Mouse (Mus musculus) intestine, embryonic 16.5 days (tissue): ENCODE data around the gene Mapk14. TPM values are rescaled to one million over a fixed set of nuclear protein-coding genes. Genes with fewer than 3 reads are reported as not detected.

Source experiments
- ATAC-seq: fragments of 200-750 bp; cut with Nextera tagmentation; 2 replicates; pipeline ENCODE4 v1.8.0; 2017; ENCODE audit warnings: moderate TSS enrichment, moderate library complexity
- H3K27ac ChIP-seq: fragments of 300-500 bp; sonication (generic); 2 replicates; pipeline ENCODE4 v1.5.1; 2014; ENCODE audit warnings: mild to moderate bottlenecking, low read length
- H3K27me3 ChIP-seq: fragments of 300-500 bp; sonication (generic); replicated peaks from 2 replicates; pipeline ENCODE4 v1.6.1; 2014; ENCODE audit warnings: low read length, control low read depth, mixed read lengths; ENCODE audit not compliant: control insufficient read depth, insufficient read depth
- H3K36me3 ChIP-seq: fragments of 300-500 bp; sonication (generic); 2 replicates; pipeline ENCODE4 v1.6.1; 2014; ENCODE audit warnings: low read length, control low read depth; ENCODE audit not compliant: control insufficient read depth, insufficient read depth
- H3K4me1 ChIP-seq: fragments of 300-500 bp; sonication (generic); 2 replicates; pipeline ENCODE4 v1.6.1; 2014; ENCODE audit warnings: low read length, control low read depth, mixed read lengths; ENCODE audit not compliant: control insufficient read depth, insufficient read depth
- H3K4me2 ChIP-seq: fragments of 300-500 bp; sonication (generic); 2 replicates; pipeline ENCODE4 v1.6.1; 2014; ENCODE audit warnings: low read depth, low read length, control low read depth
- H3K4me3 ChIP-seq: fragments of 300-500 bp; sonication (generic); 2 replicates; pipeline ENCODE4 v1.5.1; 2014; ENCODE audit warnings: mild to moderate bottlenecking, low read length
- H3K9ac ChIP-seq: fragments of 300-500 bp; sonication (generic); 2 replicates; pipeline ENCODE4 v1.6.1; 2014; ENCODE audit warnings: low read depth, low read length
- H3K9me3 ChIP-seq: fragments of 300-500 bp; sonication (generic); 2 replicates; pipeline ENCODE4 v1.6.1; 2016; ENCODE audit warnings: low read length, control low read depth; ENCODE audit not compliant: control insufficient read depth
- WGBS: fragments of 180-500 bp; shearing (Covaris S2); extraction: QIAGEN DNeasy Blood & Tissue Kit; methylation state at CpG from one replicate; pipeline ENCODE4 v1.1.7; 2014; 5-methylcytosine and 5-hydroxymethylcytosine counted together
- polyA plus RNA-seq: library from polyadenylated mRNA; unstranded; fragments of >200 nt; fragmentation: Nextera tagmentation; extraction: Ambion mirVana; gene quantifications from 2 replicates; pipeline ENCODE4 v1.2.1, GENCODE M21; 2015

The Mapk14 gene
- polyA plus RNA-seq, 1 experiment from 2014 or later: 34.5 TPM

DNA sequence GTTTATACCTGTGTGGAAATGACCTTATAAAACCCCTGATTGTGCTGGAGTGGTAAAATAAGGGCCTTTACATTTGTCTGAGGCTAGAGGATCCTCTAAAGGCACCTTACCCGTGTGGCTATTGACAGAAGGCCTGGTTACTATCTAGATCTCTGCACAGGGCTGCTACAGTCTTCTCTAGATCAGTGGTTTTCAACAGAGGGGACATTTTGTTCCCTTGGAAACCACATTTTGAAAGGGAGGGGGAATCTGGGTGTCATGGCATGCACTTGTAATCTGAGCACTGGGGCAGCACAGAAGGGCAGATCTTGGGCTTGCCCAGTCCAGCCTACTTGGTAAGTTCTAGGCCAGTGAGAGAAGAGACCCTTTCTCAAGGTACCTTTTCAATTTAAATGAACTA is 15.6 kb downstream of the Mapk14 start:
- Histone ChIP-seq H3K4me3 (no peak overlapping the region), H3K9ac (no peak overlapping the region), H3K36me3 (no peaks in the 10 kb centered on the region), H3K4me1 (peaks cover 44% of the 10 kb centered on the region), H3K27ac (no peak overlapping the region), H3K4me2 (no peak overlapping the region), H3K27me3 (no peaks in the 10 kb centered on the region), H3K9me3 (no peaks in the 10 kb centered on the region)
- ATAC-seq: no peak
- WGBS: 26% methylated on average over 1 of the region's 1 CpGs

DNA sequence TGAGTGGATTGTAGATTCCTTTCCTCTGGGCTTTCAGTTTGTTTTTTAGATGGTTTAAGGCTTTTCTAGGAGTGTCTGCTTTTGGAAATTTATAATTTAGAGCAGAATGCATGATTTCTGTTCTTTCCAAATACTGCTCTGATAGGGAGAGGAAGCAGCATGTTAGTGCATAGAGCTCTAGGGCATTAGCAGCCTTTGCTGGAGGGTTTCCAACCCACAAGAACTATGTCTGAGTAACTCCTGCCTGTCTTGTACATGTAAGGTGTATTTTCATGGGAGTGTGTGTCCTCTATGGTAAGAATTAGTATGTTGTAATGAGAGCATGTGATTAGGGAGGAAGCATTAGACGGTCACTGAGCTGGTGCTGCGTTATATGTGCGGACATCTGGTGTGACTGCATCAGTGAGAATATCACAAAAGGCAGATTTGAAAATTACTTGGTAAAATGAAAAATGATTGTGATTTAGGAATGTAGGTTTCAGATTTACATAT is 16.1 kb downstream of the Mapk14 start:
- WGBS: 82% methylated on average over 3 of the region's 3 CpGs
- Histone ChIP-seq H3K27ac (no peak overlapping the region), H3K36me3 (no peaks in the 10 kb centered on the region), H3K9ac (no peak overlapping the region), H3K4me2 (no peak overlapping the region), H3K9me3 (no peaks in the 10 kb centered on the region), H3K4me3 (no peak overlapping the region), H3K4me1 (peaks cover 45% of the 10 kb centered on the region), H3K27me3 (no peaks in the 10 kb centered on the region)
- 0 out of 2 replicates have a peak, but pooled peaks have one; percentile 14 for ATAC-seq

DNA sequence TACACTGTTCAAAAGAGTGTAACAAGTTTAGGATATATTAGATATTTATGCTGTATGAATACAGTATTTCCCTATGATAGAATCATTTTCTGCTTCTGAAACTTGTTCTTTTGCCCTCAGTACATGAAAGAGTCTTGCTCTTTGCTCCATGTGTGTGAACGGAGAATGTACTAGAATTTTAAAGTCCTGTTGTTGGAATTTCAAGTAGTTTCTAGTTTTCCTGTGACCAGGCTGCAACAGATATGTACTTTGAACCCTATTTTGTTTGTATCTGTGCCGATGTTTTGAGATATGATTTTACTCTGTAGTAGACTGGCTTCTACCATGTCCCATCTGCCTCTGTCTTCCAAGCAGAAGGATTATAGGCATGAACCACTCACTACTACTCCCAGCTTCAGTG is 16.7 kb downstream of the Mapk14 start:
- H3K27ac ChIP-seq: no peak overlapping the region
- no peaks in the 10 kb centered on the region for H3K36me3 ChIP-seq
- H3K9me3 ChIP-seq: no peaks in the 10 kb centered on the region
- H3K27me3 ChIP-seq: no peaks in the 10 kb centered on the region
- no peak overlapping the region for H3K9ac ChIP-seq
- no peak for ATAC-seq
- peaks cover 44% of the 10 kb centered on the region for H3K4me1 ChIP-seq
- WGBS: 65% methylated on average over 2 of the region's 2 CpGs
- H3K4me3 ChIP-seq: no peak overlapping the region
- no peak overlapping the region for H3K4me2 ChIP-seq

DNA sequence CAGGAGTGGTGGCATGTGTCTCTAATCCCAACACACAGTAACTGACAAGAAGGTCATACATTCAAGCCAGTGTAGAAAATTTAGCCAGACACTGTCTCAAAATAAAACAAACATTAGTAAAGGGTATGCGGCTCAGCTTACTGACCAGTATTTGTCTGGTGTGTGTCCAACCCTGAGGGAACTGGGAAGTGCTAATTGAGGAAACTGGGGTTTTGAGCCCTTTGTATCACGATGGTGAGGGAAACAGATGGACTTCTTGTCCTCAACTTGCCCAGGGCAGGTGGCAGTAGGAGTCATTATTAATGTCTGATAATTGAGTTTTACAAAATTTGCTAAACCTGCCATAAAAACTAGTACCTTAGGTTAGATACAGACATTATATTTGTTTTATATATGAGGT is 17.9 kb downstream of the Mapk14 start:
- H3K4me1 ChIP-seq: peaks cover 44% of the 10 kb centered on the region
- no peak overlapping the region for H3K4me2 ChIP-seq
- H3K36me3 ChIP-seq: peaks cover 5% of the 10 kb centered on the region
- ATAC-seq: no peak
- no peak overlapping the region for H3K9ac ChIP-seq
- H3K9me3 ChIP-seq: no peaks in the 10 kb centered on the region
- H3K27me3 ChIP-seq: no peaks in the 10 kb centered on the region
- H3K4me3 ChIP-seq: no peak overlapping the region
- WGBS: 40% methylated on average over 2 of the region's 2 CpGs
- H3K27ac ChIP-seq: no peak overlapping the region

DNA sequence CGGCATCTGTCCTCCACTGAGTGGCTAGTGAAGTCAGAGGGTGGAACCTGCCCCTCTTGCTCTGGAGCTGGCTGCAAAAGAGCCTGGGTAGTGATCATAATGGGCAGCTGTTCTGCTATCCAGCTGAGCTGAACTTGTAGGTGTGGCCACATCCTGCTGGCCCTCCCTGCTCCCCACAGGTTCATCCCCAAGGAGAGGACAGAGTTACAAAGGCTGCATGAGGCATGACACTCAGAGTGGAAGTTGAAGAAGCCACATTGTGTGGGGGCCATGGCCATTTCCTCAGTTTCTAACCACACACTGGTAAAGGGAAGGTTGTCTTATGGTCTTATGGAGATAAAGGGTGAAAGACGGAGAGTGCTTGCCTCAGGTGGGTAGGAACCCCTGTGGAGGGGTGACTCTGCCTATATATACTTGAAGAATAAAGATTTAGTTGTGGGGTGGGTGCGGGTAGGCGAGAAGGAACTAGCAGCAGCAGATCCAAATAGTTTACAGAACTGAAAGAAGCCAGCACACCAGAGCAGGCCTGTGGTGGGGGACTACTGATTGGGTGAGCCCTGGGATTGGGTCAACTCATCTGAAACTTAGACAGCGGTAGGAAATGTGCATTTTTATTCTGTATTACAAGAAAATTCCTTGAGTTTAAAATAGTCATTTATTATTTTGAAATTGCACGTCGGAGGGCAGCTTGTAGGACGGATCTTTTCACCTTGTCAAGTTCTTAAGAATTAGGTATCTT is 18.6 kb downstream of the Mapk14 start:
- H3K36me3 ChIP-seq: peaks cover 12% of the 10 kb centered on the region
- H3K27ac ChIP-seq: peak overlapping the region; percentile 45
- no peaks in the 10 kb centered on the region for H3K27me3 ChIP-seq
- H3K9ac ChIP-seq: no peak overlapping the region
- WGBS: 55% methylated on average over 8 of the region's 8 CpGs
- peaks cover 44% of the 10 kb centered on the region for H3K4me1 ChIP-seq
- peak; percentile 37 for ATAC-seq
- no peak overlapping the region for H3K4me2 ChIP-seq
- H3K9me3 ChIP-seq: no peaks in the 10 kb centered on the region
- H3K4me3 ChIP-seq: no peak overlapping the region

DNA sequence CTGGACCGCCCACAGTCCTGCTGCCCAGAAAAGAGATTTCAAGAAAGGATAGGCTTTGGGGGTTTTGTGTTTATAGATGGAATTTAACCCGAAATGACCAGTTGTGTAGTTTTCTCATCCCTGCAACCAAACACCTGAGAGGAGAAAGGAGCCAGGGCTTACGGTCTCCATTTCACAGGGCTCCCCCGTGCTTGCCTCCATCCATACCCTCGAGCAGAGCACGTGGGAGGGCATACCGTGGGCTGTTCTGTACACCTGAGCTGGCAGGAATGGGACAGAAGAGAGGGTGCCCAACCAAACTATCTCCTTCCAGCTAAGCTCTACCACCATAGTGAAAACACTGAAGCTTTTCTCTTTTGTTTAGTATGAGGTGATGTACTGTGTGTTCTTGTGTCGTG is 19.2 kb downstream of the Mapk14 start:
- H3K4me1 ChIP-seq: peaks cover 44% of the 10 kb centered on the region
- H3K27ac ChIP-seq: no peak overlapping the region
- 83% methylated on average over 8 of the region's 8 CpGs for WGBS
- ATAC-seq: no peak
- peaks cover 12% of the 10 kb centered on the region for H3K36me3 ChIP-seq
- no peaks in the 10 kb centered on the region for H3K9me3 ChIP-seq
- H3K27me3 ChIP-seq: no peaks in the 10 kb centered on the region
- no peak overlapping the region for H3K4me3 ChIP-seq
- H3K9ac ChIP-seq: no peak overlapping the region
- H3K4me2 ChIP-seq: no peak overlapping the region

DNA sequence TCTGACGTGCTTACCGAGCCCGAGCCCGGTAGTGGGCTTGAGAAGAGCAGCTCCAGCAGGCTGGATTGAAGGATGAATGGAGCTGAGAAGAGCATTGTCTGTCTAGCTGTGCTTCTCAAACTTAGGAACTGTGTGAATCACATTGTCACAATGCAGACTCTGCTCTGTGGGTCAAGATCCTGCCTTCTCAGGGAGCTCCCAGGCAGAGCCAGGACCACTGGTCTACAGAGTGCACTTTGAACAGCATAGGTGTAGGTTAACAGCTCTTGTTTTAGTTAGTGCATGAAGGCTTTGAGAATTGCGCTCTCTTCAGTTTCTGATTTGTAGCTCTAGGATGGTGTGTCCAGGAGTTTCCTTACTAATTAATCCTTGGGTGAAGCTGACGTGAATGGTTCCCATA is 20.1 kb downstream of the Mapk14 start:
- Histone ChIP-seq H3K9me3 (no peaks in the 10 kb centered on the region), H3K4me1 (peaks cover 47% of the 10 kb centered on the region), H3K27me3 (no peaks in the 10 kb centered on the region), H3K27ac (no peak overlapping the region), H3K4me3 (no peak overlapping the region), H3K4me2 (no peak overlapping the region; the same call in 1 of the 2 replicates), H3K9ac (no peak overlapping the region), H3K36me3 (peaks cover 14% of the 10 kb centered on the region)
- 90% methylated on average over 6 of the region's 6 CpGs for WGBS
- ATAC-seq: peak; percentile 48

DNA sequence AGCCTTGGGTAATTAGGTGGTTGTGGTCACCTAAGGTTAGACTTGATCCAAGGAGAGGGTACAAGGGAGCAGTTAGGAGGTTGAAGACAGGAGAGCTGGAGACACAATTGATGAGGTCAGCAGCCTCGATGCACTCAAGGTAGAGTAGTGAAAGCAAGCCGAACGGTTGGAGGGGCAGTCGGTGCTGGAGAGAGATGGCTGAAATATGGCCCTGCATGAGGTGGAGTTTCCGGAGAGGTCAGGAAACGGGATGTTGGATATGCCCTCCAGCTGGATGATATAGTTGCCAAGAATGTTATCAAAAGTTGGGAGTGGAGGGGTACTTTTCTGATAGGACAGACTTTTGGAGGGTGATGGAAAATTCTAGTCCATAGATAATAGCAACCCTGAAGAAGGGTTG is 21.2 kb downstream of the Mapk14 start:
- Histone ChIP-seq H3K4me3 (no peak overlapping the region), H3K9ac (no peak overlapping the region), H3K4me1 (peaks cover 43% of the 10 kb centered on the region), H3K9me3 (no peaks in the 10 kb centered on the region), H3K27me3 (no peaks in the 10 kb centered on the region), H3K4me2 (no peak overlapping the region), H3K36me3 (peaks cover 14% of the 10 kb centered on the region), H3K27ac (no peak overlapping the region)
- no peak for ATAC-seq
- 63% methylated on average over 6 of the region's 6 CpGs for WGBS

DNA sequence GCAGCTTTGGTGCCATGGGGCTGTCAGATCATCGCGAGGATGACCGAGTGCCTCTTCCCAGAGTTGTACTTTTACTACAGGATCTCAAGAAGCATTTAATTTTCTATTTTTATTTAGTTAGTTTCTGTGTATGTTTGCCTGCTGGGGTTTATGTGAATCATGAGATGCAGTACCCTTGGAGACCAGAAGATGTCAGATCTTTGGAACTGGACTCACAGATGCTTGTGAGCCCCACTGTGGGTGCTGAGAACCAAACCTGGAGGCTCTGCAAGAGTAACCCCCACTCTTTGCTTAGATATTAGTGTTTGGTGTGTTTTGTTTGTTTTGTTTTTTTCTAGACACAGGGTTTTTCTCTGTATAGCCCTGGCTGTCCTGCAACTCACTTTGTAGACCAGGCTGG is 22.9 kb downstream of the Mapk14 start:
- no peak overlapping the region for H3K9ac ChIP-seq
- peaks cover 36% of the 10 kb centered on the region for H3K4me1 ChIP-seq
- H3K27ac ChIP-seq: no peak overlapping the region
- no peak for ATAC-seq
- WGBS: 93% methylated on average over 3 of the region's 3 CpGs
- H3K27me3 ChIP-seq: no peaks in the 10 kb centered on the region
- H3K4me3 ChIP-seq: no peak overlapping the region
- peaks cover 17% of the 10 kb centered on the region for H3K36me3 ChIP-seq
- no peak overlapping the region for H3K4me2 ChIP-seq
- H3K9me3 ChIP-seq: no peaks in the 10 kb centered on the region
